ENCODE assay signal across 18 mouse cellular contexts in genomic region chr1:152040053-152040452, GRCm38 (mm10). TPM values are rescaled to one million over a fixed set of nuclear protein-coding genes. Genes with fewer than 3 reads are reported as not detected.
DNase-seq lines count a peak whose midpoint lies in the region; ATAC-seq and TF ChIP-seq lines count a peak whose summit lies in the region.
"Had no signal": no experiment of that assay in that cellular context is flagged by ENCODE, and none has a peak within 500 bp of the region (broad histone marks: within the 10 kb centered on the region; RNA-seq: fewer than 3 reads in every experiment).

No protein-coding gene starts in this region.

- peaks cover 38% of the 10 kb centered on the region for H3K4me1 ChIP-seq in forebrain, embryonic 13.5 days
- H3K4me1 ChIP-seq in forebrain, embryonic 15.5 days, result peaks cover 5% of the 10 kb centered on the region; the same call in 1 of the 2 replicates
- H3K4me1 ChIP-seq in intestine, embryonic 14.5 days (replicated peaks; ENCODE audit: control insufficient read depth, insufficient read depth, low read length), result peaks cover 19% of the 10 kb centered on the region
- H3K4me1 ChIP-seq in small intestine, adult 2 months (ENCODE audit: control insufficient read depth, insufficient read depth, insufficient read length, low read length), result peaks cover 26% of the 10 kb centered on the region
- H3K4me1 ChIP-seq in neural tube, embryonic 15.5 days, result peaks cover 30% of the 10 kb centered on the region

- no peak for TF ChIP-seq POLR2A in small intestine, adult 2 months (IDR thresholded peaks at IDR 0.05; ENCODE audit: low read depth, low read length)

- WGBS in forebrain, embryonic 13.5 days, result 85% methylated on average over 7 of the region's 7 CpGs
- WGBS in forebrain, embryonic 15.5 days, result 74% methylated on average over 7 of the region's 7 CpGs
- WGBS in intestine, embryonic 14.5 days, result 60% methylated on average over 7 of the region's 7 CpGs
- 25% methylated on average over 7 of the region's 7 CpGs for WGBS in small intestine, adult 2 months
- WGBS in neural tube, embryonic 15.5 days, result 79% methylated on average over 7 of the region's 7 CpGs

- no peaks in the 10 kb centered on the region for H3K36me3 ChIP-seq in forebrain, embryonic 13.5 days (ENCODE audit: poor library complexity, severe bottlenecking)
- no peaks in the 10 kb centered on the region for H3K36me3 ChIP-seq in forebrain, embryonic 15.5 days
- H3K36me3 ChIP-seq in intestine, embryonic 14.5 days (ENCODE audit: control insufficient read depth, insufficient read depth, low read length), result no peaks in the 10 kb centered on the region
- H3K36me3 ChIP-seq in small intestine, adult 2 months (ENCODE audit: control insufficient read depth, insufficient read depth, low read length), result no peaks in the 10 kb centered on the region
- no peaks in the 10 kb centered on the region for H3K36me3 ChIP-seq in neural tube, embryonic 15.5 days
- H3K36me3 ChIP-seq: embryonic facial prominence, embryonic 12.5 days; heart, embryonic 12.5 days had no signal

- H3K9me3 ChIP-seq in forebrain, embryonic 13.5 days (replicated peaks), result no peaks in the 10 kb centered on the region
- H3K9me3 ChIP-seq in forebrain, embryonic 15.5 days, result no peaks in the 10 kb centered on the region
- no peaks in the 10 kb centered on the region for H3K9me3 ChIP-seq in intestine, embryonic 14.5 days (ENCODE audit: control insufficient read depth, low read length)
- H3K9me3 ChIP-seq in neural tube, embryonic 15.5 days (replicated peaks), result no peaks in the 10 kb centered on the region
- H3K9me3 ChIP-seq: embryonic facial prominence, embryonic 12.5 days; heart, embryonic 12.5 days had no signal

- TF ChIP-seq CTCF in small intestine, adult 2 months (IDR thresholded peaks at IDR 0.05; ENCODE audit: extremely low read depth, insufficient read length, insufficient replicate concordance, low read depth, low read length), result no peak

- DNase-seq in intestine, embryonic 14.5 days (ENCODE audit: low spot score), result peak; percentile 35
- no peak for DNase-seq in kidney, postnatal 25 days
- DNase-seq in urinary bladder, postnatal 4 days (ENCODE audit: low spot score in 2 of 2), result no peak
- DNase-seq: adrenal gland, postnatal 14 days; cerebellum, adult 11-12 months; cerebellum, adult 9-10 months; cerebellum, postnatal 25 days; forebrain, postnatal 0 days; gastrocnemius, postnatal 25 days had no signal

- no peak overlapping the region for H3K4me3 ChIP-seq in forebrain, embryonic 13.5 days
- no peak overlapping the region for H3K4me3 ChIP-seq in forebrain, embryonic 15.5 days
- no peak overlapping the region for H3K4me3 ChIP-seq in intestine, embryonic 14.5 days (ENCODE audit: low read depth, low read length)
- no peak overlapping the region for H3K4me3 ChIP-seq in small intestine, adult 2 months (ENCODE audit: low read depth, low read length)
- H3K4me3 ChIP-seq in neural tube, embryonic 15.5 days (replicated peaks), result no peak overlapping the region
- H3K4me3 ChIP-seq: embryonic facial prominence, embryonic 12.5 days; heart, embryonic 12.5 days had no signal

- H3K9ac ChIP-seq in forebrain, embryonic 13.5 days, result no peak overlapping the region
- no peak overlapping the region for H3K9ac ChIP-seq in forebrain, embryonic 15.5 days (replicated peaks)
- H3K9ac ChIP-seq in intestine, embryonic 14.5 days (ENCODE audit: low read length), result no peak overlapping the region
- no peak overlapping the region for H3K9ac ChIP-seq in neural tube, embryonic 15.5 days (replicated peaks)
- H3K9ac ChIP-seq: embryonic facial prominence, embryonic 12.5 days; forebrain, postnatal 0 days; heart, embryonic 12.5 days had no signal

- H3K27ac ChIP-seq in forebrain, embryonic 13.5 days, result 0 out of 2 replicates have a peak overlapping the region, but pooled peaks have one; percentile 0
- no peak overlapping the region for H3K27ac ChIP-seq in forebrain, embryonic 15.5 days (replicated peaks)
- no peak overlapping the region for H3K27ac ChIP-seq in intestine, embryonic 14.5 days (ENCODE audit: low read depth)
- peak overlapping the region; percentile 69 for H3K27ac ChIP-seq in small intestine, adult 2 months (ENCODE audit: insufficient read depth, low read depth, low read length)
- no peak overlapping the region for H3K27ac ChIP-seq in neural tube, embryonic 15.5 days (replicated peaks)
- H3K27ac ChIP-seq: hindbrain, postnatal 0 days had no signal

- H3K27me3 ChIP-seq in forebrain, embryonic 13.5 days, result no peaks in the 10 kb centered on the region
- H3K27me3 ChIP-seq in forebrain, embryonic 15.5 days, result no peaks in the 10 kb centered on the region
- H3K27me3 ChIP-seq in intestine, embryonic 14.5 days (replicated peaks; ENCODE audit: control insufficient read depth, insufficient read depth, low read length), result no peaks in the 10 kb centered on the region
- no peaks in the 10 kb centered on the region for H3K27me3 ChIP-seq in small intestine, adult 2 months (ENCODE audit: control insufficient read depth, insufficient read depth, low read length)
- no peaks in the 10 kb centered on the region for H3K27me3 ChIP-seq in neural tube, embryonic 15.5 days (replicated peaks)
- H3K27me3 ChIP-seq: embryonic facial prominence, embryonic 12.5 days; heart, embryonic 12.5 days; Patski had no signal

- no peak overlapping the region for H3K4me2 ChIP-seq in forebrain, embryonic 13.5 days
- H3K4me2 ChIP-seq in forebrain, embryonic 15.5 days (replicated peaks), result no peak overlapping the region
- H3K4me2 ChIP-seq in intestine, embryonic 14.5 days (ENCODE audit: low read length), result no peak overlapping the region
- H3K4me2 ChIP-seq in neural tube, embryonic 15.5 days, result no peak overlapping the region
- H3K4me2 ChIP-seq: embryonic facial prominence, embryonic 12.5 days; heart, embryonic 12.5 days had no signal

- no peak for ATAC-seq in forebrain, embryonic 13.5 days
- ATAC-seq in forebrain, embryonic 15.5 days (replicated peaks), result no peak
- ATAC-seq in intestine, embryonic 14.5 days (replicated peaks; ENCODE audit: low FRiP score, low TSS enrichment, low read depth), result peak; percentile 59; the same call in 1 of the 2 replicates
- no peak for ATAC-seq in neural tube, embryonic 15.5 days (ENCODE audit: low FRiP score)
- ATAC-seq: activated CD4-positive, CD25-positive, alpha-beta regulatory T cell, adult 4 months; hindbrain, postnatal 0 days; Patski had no signal

RNA-seq across cellular contexts. Expression of gene 1700025G04Rik, which starts 49.9 kb away (rescaled TPM):
- 29.1 and 31.5 TPM in 2 replicates for polyA plus RNA-seq in forebrain, embryonic 13.5 days (2015; fragmentation: Nextera tagmentation; extraction: Ambion mirVana)
- 41.2 TPM in 2 replicates for polyA plus RNA-seq in forebrain, embryonic 15.5 days (2015; fragmentation: Nextera tagmentation; extraction: Ambion mirVana)
- polyA plus RNA-seq in intestine, embryonic 14.5 days (2014; fragmentation: Nextera tagmentation; extraction: Ambion mirVana), result 27.3 and 27.7 TPM in 2 replicates
- polyA plus RNA-seq in small intestine, adult 2 months (2012; rRNA removed), result 0.47 and 1.8 TPM in 2 replicates
- polyA plus RNA-seq in neural tube, embryonic 15.5 days (2015; fragmentation: Nextera tagmentation; extraction: Ambion mirVana), result 35.7 and 37.1 TPM in 2 replicates

Comparison
In these comparisons a context has a peak if more than half of its experiments do, and no peak if none do; other contexts are left out.
1. H3K27ac ChIP-seq: peak in forebrain, embryonic 13.5 days (single experiment) and small intestine, adult 2 months (single experiment); none in forebrain, embryonic 15.5 days (single experiment), intestine, embryonic 14.5 days (single experiment) and neural tube, embryonic 15.5 days (single experiment).
2. RNA of gene 1700025G04Rik, which starts 49.9 kb away (polyA plus RNA-seq): 41.2 TPM in forebrain, embryonic 15.5 days, 35.7 to 37.1 TPM in neural tube, embryonic 15.5 days, 29.1 to 31.5 TPM in forebrain, embryonic 13.5 days and 27.3 to 27.7 TPM in intestine, embryonic 14.5 days; 0.47 to 1.8 TPM in small intestine, adult 2 months; every median in the first group is over 10 times any median in the second.